Mouse (Mus musculus) midbrain, embryonic 11.5 days (tissue): ENCODE data around the gene Ndufa13. TPM values are rescaled to one million over a fixed set of nuclear protein-coding genes. Genes with fewer than 3 reads are reported as not detected.

Experiments
- ATAC-seq: fragments of 200-750 bp; cut with Nextera tagmentation; 2 replicates; pipeline ENCODE4 v1.8.0; 2017; ENCODE audit warnings: moderate TSS enrichment, moderate library complexity; ENCODE audit not compliant: low FRiP score
- DNase-seq: peaks from one replicate; pipeline ENCODE4 v3.0.0; 2015; ENCODE audit warnings: low spot score; ENCODE audit errors: missing footprints
- H3K27ac ChIP-seq: fragments of 300-500 bp; sonication (generic); 2 replicates; pipeline ENCODE4 v1.5.1; 2014; ENCODE audit warnings: low read depth, low read length
- H3K27me3 ChIP-seq: fragments of 300-500 bp; sonication (generic); 2 replicates; pipeline ENCODE4 v1.6.1; 2014; ENCODE audit warnings: mild to moderate bottlenecking, low read length, moderate library complexity, mixed read lengths; ENCODE audit not compliant: control insufficient read depth, insufficient read depth
- H3K36me3 ChIP-seq: fragments of 300-500 bp; sonication (generic); 2 replicates; pipeline ENCODE4 v1.6.1; 2014; ENCODE audit warnings: mild to moderate bottlenecking, low read length, moderate library complexity, mixed read lengths; ENCODE audit not compliant: control insufficient read depth, insufficient read depth
- H3K4me1 ChIP-seq: fragments of 300-500 bp; sonication (generic); 2 replicates; pipeline ENCODE4 v1.6.1; 2014; ENCODE audit warnings: low read length; ENCODE audit not compliant: control insufficient read depth, insufficient read depth
- H3K4me2 ChIP-seq: fragments of 300-500 bp; sonication (generic); 2 replicates; pipeline ENCODE4 v1.6.1; 2014; ENCODE audit warnings: mild to moderate bottlenecking, moderate library complexity
- H3K4me3 ChIP-seq: fragments of 300-500 bp; sonication (generic); 2 replicates; pipeline ENCODE4 v1.5.1; 2014; ENCODE audit warnings: low read depth, low read length
- H3K9ac ChIP-seq: fragments of 300-500 bp; sonication (generic); 2 replicates; pipeline ENCODE4 v1.6.1; 2014; ENCODE audit warnings: low read length
- H3K9me3 ChIP-seq: fragments of 300-500 bp; sonication (generic); 2 replicates; pipeline ENCODE4 v1.6.1; 2016; ENCODE audit warnings: low read length; ENCODE audit not compliant: control insufficient read depth
- WGBS: fragments of 180-500 bp; shearing (Covaris S2); extraction: QIAGEN DNeasy Blood & Tissue Kit; methylation state at CpG from one replicate; pipeline ENCODE4 v1.1.7; 2014; 5-methylcytosine and 5-hydroxymethylcytosine counted together
- polyA plus RNA-seq: library from polyadenylated mRNA; unstranded; fragments of >200 nt; fragmentation: Nextera tagmentation; extraction: Ambion mirVana; gene quantifications from 2 replicates; pipeline ENCODE4 v1.2.1, GENCODE M21; 2014

The Ndufa13 gene
- polyA plus RNA-seq, 1 experiment from 2014 or later = 172 TPM

- 88% methylated on average over 4 of the region's 4 CpGs for WGBS
- Histone ChIP-seq H3K9me3 (no peaks in the 10 kb centered on the region), H3K27me3 (peaks cover 42% of the 10 kb centered on the region)
Measured at GRCm38 (mm10) chr8:69877396-69877795, 25.0 kb downstream of the Ndufa13 start.

GRCm38 (mm10) chr8:69876967-69877366 is 25.4 kb downstream of the Ndufa13 start:
- Histone ChIP-seq H3K4me1 (peaks cover 6% of the 10 kb centered on the region), H3K9me3 (no peaks in the 10 kb centered on the region), H3K27me3 (peaks cover 38% of the 10 kb centered on the region), H3K36me3 (no peaks in the 10 kb centered on the region), H3K4me3 (no peak overlapping the region), H3K4me2 (no peak overlapping the region), H3K9ac (no peak overlapping the region), H3K27ac (no peak overlapping the region)
- DNase-seq (no peak), ATAC-seq (no peak)
- 83% methylated on average over 10 of the region's 10 CpGs for WGBS

More at GRCm38 (mm10) chr8:69877396-69877795, 25.0 kb downstream of the Ndufa13 start:
- no peak overlapping the region for H3K9ac ChIP-seq
- no peak overlapping the region for H3K27ac ChIP-seq
- no peak for DNase-seq
- H3K4me1 ChIP-seq = peaks cover 10% of the 10 kb centered on the region
- ATAC-seq = no peak
- H3K4me2 ChIP-seq = no peak overlapping the region
- no peak overlapping the region for H3K4me3 ChIP-seq
- no peaks in the 10 kb centered on the region for H3K36me3 ChIP-seq

- H3K27me3 ChIP-seq = peaks cover 29% of the 10 kb centered on the region
- H3K9me3 ChIP-seq = no peaks in the 10 kb centered on the region
- peaks cover 1% of the 10 kb centered on the region; the same call in 1 of the 2 replicates for H3K4me1 ChIP-seq
- no peak overlapping the region for H3K4me3 ChIP-seq
- WGBS = 50% methylated on average over 10 of the region's 10 CpGs
- H3K9ac ChIP-seq = no peak overlapping the region
- ATAC-seq = no peak
- no peak overlapping the region for H3K4me2 ChIP-seq
- no peak overlapping the region for H3K27ac ChIP-seq
- H3K36me3 ChIP-seq = no peaks in the 10 kb centered on the region
- DNase-seq = no peak
Measured at GRCm38 (mm10) chr8:69876097-69876496, 26.3 kb downstream of the Ndufa13 start.

GRCm38 (mm10) chr8:69874654-69875053 is 27.7 kb downstream of the Ndufa13 start:
- no peak for ATAC-seq
- Histone ChIP-seq H3K27ac (no peak overlapping the region), H3K9me3 (no peaks in the 10 kb centered on the region)

GRCm38 (mm10) chr8:69874155-69874554 is 28.2 kb downstream of the Ndufa13 start:
- Histone ChIP-seq H3K4me1 (no peaks in the 10 kb centered on the region), H3K27me3 (peaks cover 10% of the 10 kb centered on the region), H3K36me3 (no peaks in the 10 kb centered on the region; the same call in 1 of the 2 replicates), H3K4me3 (no peak overlapping the region), H3K9ac (no peak overlapping the region), H3K27ac (no peak overlapping the region), H3K4me2 (no peak overlapping the region), H3K9me3 (no peaks in the 10 kb centered on the region)
- WGBS = 13% methylated on average over 9 of the region's 9 CpGs
- DNase-seq (peak; percentile 98), ATAC-seq (no peak)

More at GRCm38 (mm10) chr8:69874654-69875053, 27.7 kb downstream of the Ndufa13 start:
- DNase-seq = no peak
- H3K9ac ChIP-seq = no peak overlapping the region
- H3K4me2 ChIP-seq = no peak overlapping the region
- peaks cover 15% of the 10 kb centered on the region for H3K27me3 ChIP-seq
- no peaks in the 10 kb centered on the region for H3K4me1 ChIP-seq
- 82% methylated on average over 13 of the region's 13 CpGs for WGBS
- no peaks in the 10 kb centered on the region; the same call in 1 of the 2 replicates for H3K36me3 ChIP-seq
- no peak overlapping the region for H3K4me3 ChIP-seq

- Histone ChIP-seq H3K36me3 (no peaks in the 10 kb centered on the region; the same call in 1 of the 2 replicates), H3K27me3 (no peaks in the 10 kb centered on the region), H3K9ac (no peak overlapping the region), H3K9me3 (no peaks in the 10 kb centered on the region), H3K4me2 (no peak overlapping the region), H3K4me3 (no peak overlapping the region), H3K4me1 (no peaks in the 10 kb centered on the region), H3K27ac (no peak overlapping the region)
- ATAC-seq (no peak), DNase-seq (no peak)
- 88% methylated on average over 6 of the region's 6 CpGs for WGBS
Measured at GRCm38 (mm10) chr8:69870907-69871306, 31.5 kb downstream of the Ndufa13 start.

GRCm38 (mm10) chr8:69870003-69870765 is 32.2 kb downstream of the Ndufa13 start:
- no peak for ATAC-seq
- WGBS = 85% methylated on average over 11 of the region's 11 CpGs

GRCm38 (mm10) chr8:69867696-69868326 is 34.5 kb downstream of the Ndufa13 start:
- H3K9me3 ChIP-seq = no peaks in the 10 kb centered on the region
- no peaks in the 10 kb centered on the region for H3K27me3 ChIP-seq
- no peak overlapping the region for H3K4me3 ChIP-seq
- H3K27ac ChIP-seq = no peak overlapping the region
- H3K9ac ChIP-seq = no peak overlapping the region
- H3K36me3 ChIP-seq = no peaks in the 10 kb centered on the region; the same call in 1 of the 2 replicates
- H3K4me1 ChIP-seq = no peaks in the 10 kb centered on the region
- DNase-seq (no peak), ATAC-seq (no peak)
- H3K4me2 ChIP-seq = no peak overlapping the region
- 69% methylated on average over 5 of the region's 5 CpGs for WGBS

More at GRCm38 (mm10) chr8:69870003-69870765, 32.2 kb downstream of the Ndufa13 start:
- Histone ChIP-seq H3K9me3 (no peaks in the 10 kb centered on the region), H3K27me3 (no peaks in the 10 kb centered on the region), H3K4me3 (no peak overlapping the region), H3K4me2 (no peak overlapping the region), H3K4me1 (no peaks in the 10 kb centered on the region), H3K36me3 (no peaks in the 10 kb centered on the region; the same call in 1 of the 2 replicates), H3K27ac (no peak overlapping the region), H3K9ac (no peak overlapping the region)
- DNase-seq = no peak

- Histone ChIP-seq H3K4me1 (no peaks in the 10 kb centered on the region), H3K36me3 (no peaks in the 10 kb centered on the region; the same call in 1 of the 2 replicates), H3K4me2 (no peak overlapping the region), H3K9ac (no peak overlapping the region), H3K27ac (no peak overlapping the region), H3K4me3 (no peak overlapping the region), H3K9me3 (no peaks in the 10 kb centered on the region), H3K27me3 (no peaks in the 10 kb centered on the region)
- DNase-seq = no peak
- WGBS = 79% methylated on average over 5 of the region's 5 CpGs
- no peak for ATAC-seq
Measured at GRCm38 (mm10) chr8:69864180-69864579, 38.2 kb downstream of the Ndufa13 start.
